Mouse (Mus musculus) MEL (cell line): ENCODE data around the gene Fam20c. TPM values are rescaled to one million over a fixed set of nuclear protein-coding genes. Genes with fewer than 3 reads are reported as not detected.

ENCODE experiments used
- DNase-seq: peaks from one replicate; pipeline ENCODE4 v3.0.0; 2011; ENCODE audit warnings: low read depth, low spot score
- H3K27ac ChIP-seq: 2 replicates; pipeline ENCODE4 v1.5.1; 2012; ENCODE audit warnings: low read depth, mild to moderate bottlenecking, control low read depth, low read length, moderate library complexity; ENCODE audit not compliant: control insufficient read depth
- H3K27me3 ChIP-seq, 2 experiments: fragments of 150-350 bp in 1 of 2; sonication (generic) in 1 of 2; 2 replicates each; pipeline ENCODE4 v1.6.1; 2012; ENCODE audit warnings: low read length in 2 of 2, mild to moderate bottlenecking in 2 of 2, improper control_type of control experiment in 1 of 2, moderate library complexity in 1 of 2; ENCODE audit not compliant: insufficient read depth in 2 of 2, control insufficient read depth in 1 of 2
- H3K36me3 ChIP-seq, 2 experiments: 2 replicates each; pipeline ENCODE4 v1.6.1; 2012 to 2014; ENCODE audit warnings: low read length in 2 of 2, improper control_type of control experiment in 1 of 2, inconsistent platforms in 1 of 2, mild to moderate bottlenecking in 1 of 2; ENCODE audit not compliant: insufficient read depth in 2 of 2, control insufficient read depth in 1 of 2
- H3K4me1 ChIP-seq, 2 experiments: fragments of 150-350 bp in 1 of 2; sonication (generic) in 1 of 2; 2 replicates each; pipeline ENCODE4 v1.6.1; 2012; ENCODE audit warnings: low read length in 2 of 2, improper control_type of control experiment in 1 of 2, mild to moderate bottlenecking in 1 of 2; ENCODE audit not compliant: insufficient read depth in 2 of 2, control insufficient read depth in 1 of 2
- H3K4me3 ChIP-seq, 2 experiments: fragments of 150-350 bp in 1 of 2; sonication (generic) in 1 of 2; 2 replicates each; pipeline ENCODE4 v1.5.1; 2012; ENCODE audit warnings: low read depth in 2 of 2, low read length in 2 of 2, mild to moderate bottlenecking in 2 of 2, moderate library complexity in 2 of 2, control low read depth in 1 of 2, improper control_type of control experiment in 1 of 2; ENCODE audit not compliant: control insufficient read depth in 1 of 2, insufficient read depth in 1 of 2
- H3K79me2 ChIP-seq: 2 replicates; pipeline ENCODE4 v1.6.1; 2012; ENCODE audit warnings: mild to moderate bottlenecking, low read length, moderate library complexity; ENCODE audit not compliant: control insufficient read depth, poor library complexity, insufficient read depth
- H3K9ac ChIP-seq: 2 replicates; pipeline ENCODE4 v1.6.1; 2012; ENCODE audit warnings: low read depth, mild to moderate bottlenecking, control low read depth, low read length, moderate library complexity; ENCODE audit not compliant: control insufficient read depth, poor library complexity, severe bottlenecking
- H3K9me3 ChIP-seq: fragments of 150-350 bp; sonication (generic); replicated peaks from 2 replicates; pipeline ENCODE4 v1.6.1; 2012; ENCODE audit warnings: mild to moderate bottlenecking, low read length, improper control_type of control experiment, moderate library complexity; ENCODE audit not compliant: insufficient read depth
- ELF1 ChIP-seq: IDR thresholded peaks from 2 replicates; pipeline ENCODE4 v1.6.1; 2014; ENCODE audit warnings: low read depth, mild to moderate bottlenecking, inconsistent platforms, low read length, improper control_type of control experiment, moderate library complexity
- GABPA ChIP-seq: IDR thresholded peaks from 2 replicates; pipeline ENCODE4 v1.6.1; 2012; ENCODE audit warnings: low read depth, mild to moderate bottlenecking, inconsistent platforms, low read length, improper control_type of control experiment, moderate library complexity
- GATA1 ChIP-seq: IDR thresholded peaks from 2 replicates; pipeline ENCODE4 v1.6.1; 2011; ENCODE audit warnings: low read depth, low read length, improper control_type of control experiment
- KAT2A ChIP-seq: conservative IDR thresholded peaks from 2 replicates; pipeline ENCODE4 v1.6.1; 2012; ENCODE audit warnings: low read depth, low read length, improper control_type of control experiment, inconsistent platforms
- MAX ChIP-seq: IDR thresholded peaks from 2 replicates; pipeline ENCODE4 v1.6.1; 2011; ENCODE audit warnings: low read length, improper control_type of control experiment
- MAZ ChIP-seq: IDR thresholded peaks from 2 replicates; pipeline ENCODE4 v1.6.1; 2012; ENCODE audit warnings: low read depth, mild to moderate bottlenecking, inconsistent platforms, low read length, improper control_type of control experiment
- MYB ChIP-seq: IDR thresholded peaks from 2 replicates; pipeline ENCODE4 v1.6.1; 2011; ENCODE audit warnings: mild to moderate bottlenecking, low read depth, low read length, improper control_type of control experiment
- MYC ChIP-seq: IDR thresholded peaks from 2 replicates; pipeline ENCODE4 v1.6.1; 2011; ENCODE audit warnings: low read depth, mild to moderate bottlenecking, low read length, improper control_type of control experiment, moderate library complexity
- NELFE ChIP-seq: IDR thresholded peaks from 2 replicates; pipeline ENCODE4 v1.6.1; 2011; ENCODE audit warnings: low read depth, low read length, improper control_type of control experiment
- POLR2A ChIP-seq, 2 experiments: IDR thresholded peaks; 2 replicates each; pipeline ENCODE4 v1.6.1; 2011 to 2012; ENCODE audit warnings: low read length in 2 of 2, mild to moderate bottlenecking in 2 of 2, control low read depth in 1 of 2, improper control_type of control experiment in 1 of 2, low read depth in 1 of 2, moderate library complexity in 1 of 2; ENCODE audit not compliant: control insufficient read depth in 1 of 2, insufficient read depth in 1 of 2, poor library complexity in 1 of 2
- POLR2AphosphoS2 ChIP-seq: IDR thresholded peaks from 2 replicates; pipeline ENCODE4 v1.6.1; 2011; ENCODE audit warnings: low read length, improper control_type of control experiment
- SIN3A ChIP-seq: IDR thresholded peaks from 2 replicates; pipeline ENCODE4 v1.6.1; 2012; ENCODE audit warnings: low read length, improper control_type of control experiment, inconsistent platforms
- TAL1 ChIP-seq: IDR thresholded peaks from 2 replicates; pipeline ENCODE4 v1.6.1; 2012; ENCODE audit warnings: mild to moderate bottlenecking, inconsistent platforms, low read length, moderate library complexity, mixed read lengths
- UBTF ChIP-seq: IDR thresholded peaks from 2 replicates; pipeline ENCODE4 v1.6.1; 2012; ENCODE audit warnings: low read depth, mild to moderate bottlenecking, inconsistent platforms, low read length, improper control_type of control experiment, moderate library complexity, borderline replicate concordance; ENCODE audit not compliant: insufficient read depth
- USF2 ChIP-seq, 2 experiments: IDR thresholded peaks; 2 replicates each; pipeline ENCODE4 v1.6.1; 2011 to 2012; ENCODE audit warnings: improper control_type of control experiment in 2 of 2, low read length in 2 of 2, borderline replicate concordance in 1 of 2, inconsistent platforms in 1 of 2, low read depth in 1 of 2, mild to moderate bottlenecking in 1 of 2; ENCODE audit not compliant: insufficient read depth in 1 of 2
- ZMIZ1 ChIP-seq: IDR thresholded peaks from 2 replicates; pipeline ENCODE4 v1.6.1; 2012; ENCODE audit warnings: low read depth, mild to moderate bottlenecking, inconsistent platforms, low read length, improper control_type of control experiment, moderate library complexity
- ZNF384 ChIP-seq: IDR thresholded peaks from 2 replicates; pipeline ENCODE4 v1.6.1; 2012; ENCODE audit warnings: low read depth, mild to moderate bottlenecking, inconsistent platforms, low read length, improper control_type of control experiment
- polyA plus RNA-seq, 2 experiments: library from polyadenylated mRNA; stranded (reverse) in 1 of 2; unstranded in 1 of 2; fragments of >175 nt in 1 of 2; fragments of >200 nt in 1 of 2; gene quantifications; 2 replicates each; pipeline versions ENCODE4 v1.2.1 to v1.2.4; 2012; ENCODE audit warnings: low replicate concordance in 2 of 2, low read depth in 1 of 2; ENCODE audit not compliant: insufficient read length in 2 of 2, insufficient read depth in 1 of 2, missing spikeins in 1 of 2
- total RNA-seq: library from RNA; depleted of rRNA; stranded (reverse); fragments of 300-350 nt; gene quantifications from 2 replicates; pipeline ENCODE4 v1.2.3, GENCODE M21; 2012

The Fam20c gene
- total and polyA plus RNA-seq, 3 experiments, result not detected

DNA sequence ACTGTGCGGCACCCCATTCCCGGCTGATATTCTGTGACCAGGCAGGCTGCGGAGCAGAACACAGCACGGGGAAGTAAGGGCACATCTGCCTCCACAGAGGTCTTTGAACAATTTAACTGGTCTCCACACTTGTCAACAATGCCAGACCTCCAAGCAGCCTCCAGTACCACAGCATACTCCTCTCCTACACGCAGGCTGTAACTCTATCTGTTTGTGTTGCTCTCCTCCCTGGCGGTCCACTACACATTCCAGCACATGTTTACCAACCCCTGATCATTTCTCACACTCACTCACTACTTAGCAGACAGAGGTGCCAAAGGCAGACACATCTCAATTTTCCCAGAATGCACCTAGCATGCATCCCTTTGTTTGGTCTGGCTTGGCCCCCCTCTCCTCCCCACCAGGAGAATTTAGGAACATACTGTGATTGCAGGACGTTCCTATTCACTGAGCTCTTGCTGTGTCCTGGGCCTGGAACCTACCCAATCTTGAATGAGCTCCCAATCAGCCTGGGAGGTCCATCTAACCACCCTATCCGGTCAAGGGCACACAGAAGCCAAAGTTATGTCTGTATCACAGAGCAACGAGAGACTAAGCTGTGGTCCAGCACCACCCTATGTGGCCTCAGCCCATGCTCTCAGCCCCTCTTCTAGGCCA, 89.0 kb downstream of the Fam20c start:
- no peak for DNase-seq
- TF ChIP-seq ZMIZ1 (no peak), ZNF384 (no peak), USF2 (IDR thresholded peaks at IDR 0.05; ENCODE audit: borderline replicate concordance in 1 of 2, insufficient read depth in 1 of 2, low read depth in 1 of 2, low read length in 2 of 2) (no peak), SIN3A (no peak), ELF1 (no peak), NELFE (no peak), GABPA (no peak), TAL1 (no peak), MAZ (no peak), GATA1 (no peak), MYB (no peak), UBTF (no peak), POLR2A (IDR thresholded peaks at IDR 0.05; ENCODE audit: control insufficient read depth in 1 of 2, insufficient read depth in 1 of 2, low read depth in 1 of 2, low read length in 2 of 2, poor library complexity in 1 of 2) (no peak), MAX (no peak), MYC (no peak)
- no peaks in the 10 kb centered on the region for H3K79me2 ChIP-seq
- H3K27ac ChIP-seq, result no peak overlapping the region
- H3K4me1 ChIP-seq, result no peaks in the 10 kb centered on the region
- no peak overlapping the region for H3K4me3 ChIP-seq
- H3K27me3 ChIP-seq, result no peaks in the 10 kb centered on the region
- H3K9ac ChIP-seq, result no peak overlapping the region
- no peaks in the 10 kb centered on the region for H3K9me3 ChIP-seq
- no peaks in the 10 kb centered on the region for H3K36me3 ChIP-seq

DNA sequence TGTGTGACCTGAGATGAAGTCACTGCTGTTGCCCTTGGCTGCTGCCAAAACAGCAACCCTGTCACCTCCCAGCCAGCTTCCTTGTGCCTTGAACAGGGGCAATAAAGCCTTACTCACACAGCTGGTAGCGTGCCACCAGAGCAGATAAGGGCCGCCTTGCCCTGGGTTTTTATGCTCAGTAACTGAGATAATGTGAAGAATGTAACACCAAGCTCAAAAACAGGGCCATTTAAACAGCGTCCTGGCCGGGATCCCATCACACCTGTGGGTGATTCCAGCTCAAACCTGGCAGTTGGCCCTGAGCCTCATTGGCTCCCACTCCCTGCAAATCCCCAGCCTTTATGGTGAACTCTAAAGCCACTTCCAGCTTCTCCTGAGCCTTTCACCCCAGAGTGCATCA, 92.2 kb downstream of the Fam20c start:
- Histone ChIP-seq H3K27me3 (no peaks in the 10 kb centered on the region), H3K79me2 (no peaks in the 10 kb centered on the region), H3K4me3 (no peak overlapping the region), H3K4me1 (no peaks in the 10 kb centered on the region), H3K9ac (no peak overlapping the region), H3K27ac (no peak overlapping the region), H3K36me3 (no peaks in the 10 kb centered on the region), H3K9me3 (no peaks in the 10 kb centered on the region)
- DNase-seq, result no peak
- TF ChIP-seq KAT2A (no peak), POLR2AphosphoS2 (no peak), USF2 (IDR thresholded peaks at IDR 0.05; ENCODE audit: borderline replicate concordance in 1 of 2, insufficient read depth in 1 of 2, low read depth in 1 of 2, low read length in 2 of 2) (no peak), MYB (no peak)
